In the genomic region with DNA sequence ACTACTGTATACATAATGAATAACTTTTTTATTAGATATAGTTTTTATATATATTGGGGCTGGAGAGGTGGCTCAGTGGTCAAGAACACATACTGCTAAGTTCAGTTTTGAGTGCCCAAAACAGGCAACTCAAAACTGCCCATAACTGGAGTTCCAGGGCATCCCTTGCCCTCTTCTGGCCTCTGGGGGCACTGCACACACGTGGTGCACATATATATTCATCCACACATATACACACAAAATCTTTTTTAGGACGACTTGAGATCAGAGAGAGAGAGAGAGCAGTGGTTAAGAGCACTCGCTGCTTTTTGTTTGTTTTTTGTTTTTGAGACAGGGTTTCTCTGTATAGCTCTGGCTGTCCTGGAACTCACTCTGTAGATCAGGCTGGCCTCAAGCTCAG, we compare ENCODE assay signal across 34 mouse cellular contexts. TPM values are rescaled to one million over a fixed set of nuclear protein-coding genes. Genes with fewer than 3 reads are reported as not detected.
DNase-seq lines count a peak whose midpoint lies in the region; ATAC-seq and TF ChIP-seq lines count a peak whose summit lies in the region.
"Had no signal": no experiment of that assay in that cellular context is flagged by ENCODE, and none has a peak within 500 bp of the region (broad histone marks: within the 10 kb centered on the region; RNA-seq: fewer than 3 reads in every experiment).

No protein-coding gene starts in this region.

- intact Hi-C loops in gastrocnemius, adult 2 months (cut with DNase I) = no loop called here

- 78% methylated on average over 3 of the region's 3 CpGs for WGBS in liver, embryonic 14.5 days (ENCODE audit: insufficient replicate concordance)

- H3K4me3 ChIP-seq in gastrocnemius, adult 2 months = no peak overlapping the region
- no peak overlapping the region for H3K4me3 ChIP-seq in liver, embryonic 14.5 days (ENCODE audit: insufficient read depth in 1 of 2, low read depth in 2 of 2, low read length in 2 of 2)
- H3K4me3 ChIP-seq in E14TG2a.4 (replicated peaks; ENCODE audit: low read length) (no peak overlapping the region), MEL (ENCODE audit: control insufficient read depth in 1 of 2, insufficient read depth in 1 of 2, low read depth in 2 of 2, low read length in 2 of 2) (no peak overlapping the region)
- H3K4me3 ChIP-seq: embryonic facial prominence, embryonic 12.5 days; forebrain, embryonic 15.5 days; left cerebral cortex, adult 2 months; limb, embryonic 12.5 days; liver, embryonic 12.5 days; megakaryocyte, embryonic 14.5 days; neural tube, embryonic 15.5 days had no signal

- no peaks in the 10 kb centered on the region for H3K9me3 ChIP-seq in liver, embryonic 14.5 days (ENCODE audit: control insufficient read depth, low read length)
- H3K9me3 ChIP-seq in E14TG2a.4 (ENCODE audit: low read length) = no peaks in the 10 kb centered on the region
- H3K9me3 ChIP-seq in MEL (replicated peaks; ENCODE audit: insufficient read depth, low read length) = no peaks in the 10 kb centered on the region
- H3K9me3 ChIP-seq: embryonic facial prominence, embryonic 12.5 days; forebrain, embryonic 15.5 days; liver, embryonic 12.5 days; megakaryocyte, embryonic 14.5 days; neural tube, embryonic 15.5 days had no signal

- TF ChIP-seq CTCF in gastrocnemius, adult 2 months (IDR thresholded peaks at IDR 0.05) = peak; percentile 12; the same call in 1 of the 2 replicates
- TF ChIP-seq CTCF in liver, embryonic 14.5 days (IDR thresholded peaks at IDR 0.05; ENCODE audit: low read depth) = peak; percentile 30
- peak; percentile 57 for TF ChIP-seq CTCF in E14TG2a.4 (conservative IDR thresholded peaks at IDR 0.05; ENCODE audit: low read length)
- peak; percentile 21 to 41 (median 26); a peak in 5 of 6 replicates for TF ChIP-seq CTCF in MEL (IDR thresholded peaks at IDR 0.05 in 2 of 3, conservative IDR thresholded peaks at IDR 0.05 in 1 of 3; ENCODE audit: control insufficient read depth in 1 of 3, insufficient read depth in 1 of 3, low read depth in 2 of 3, low read length in 3 of 3, poor library complexity in 1 of 3, severe bottlenecking in 1 of 3)

- ATAC-seq in liver, embryonic 14.5 days (ENCODE audit: insufficient read depth) = no peak
- ATAC-seq: activated CD4-positive, CD25-positive, alpha-beta regulatory T cell, adult 4 months; forebrain, embryonic 15.5 days; hindbrain, embryonic 16.5 days; liver, embryonic 12.5 days had no signal

- no peak for TF ChIP-seq EP300 in liver, embryonic 14.5 days (IDR thresholded peaks at IDR 0.05; ENCODE audit: low read depth)
- TF ChIP-seq EP300 in MEL (IDR thresholded peaks at IDR 0.05; ENCODE audit: low read depth in 1 of 2, low read length in 2 of 2) = no peak

- no peak overlapping the region for H3K4me2 ChIP-seq in liver, embryonic 14.5 days (ENCODE audit: low read depth)
- H3K4me2 ChIP-seq: embryonic facial prominence, embryonic 12.5 days; forebrain, embryonic 15.5 days; limb, embryonic 12.5 days; liver, embryonic 12.5 days; lung, embryonic 14.5 days; neural tube, embryonic 15.5 days had no signal

- no peak overlapping the region for H3K9ac ChIP-seq in liver, embryonic 14.5 days (replicated peaks)
- H3K9ac ChIP-seq in MEL (ENCODE audit: control insufficient read depth, low read depth, low read length, poor library complexity, severe bottlenecking) = no peak overlapping the region
- H3K9ac ChIP-seq: embryonic facial prominence, embryonic 12.5 days; forebrain, embryonic 15.5 days; limb, embryonic 12.5 days; liver, embryonic 12.5 days; lung, embryonic 14.5 days; neural tube, embryonic 15.5 days had no signal

- no peak overlapping the region for H3K27ac ChIP-seq in gastrocnemius, adult 2 months
- no peak overlapping the region for H3K27ac ChIP-seq in liver, embryonic 14.5 days
- H3K27ac ChIP-seq in MEL (ENCODE audit: control insufficient read depth, low read depth, low read length) = no peak overlapping the region
- H3K27ac ChIP-seq: embryonic facial prominence, embryonic 12.5 days; forebrain, embryonic 15.5 days; left cerebral cortex, adult 2 months; limb, embryonic 12.5 days; liver, embryonic 12.5 days; neural tube, embryonic 15.5 days had no signal

- no peaks in the 10 kb centered on the region for H3K27me3 ChIP-seq in liver, embryonic 14.5 days (ENCODE audit: control insufficient read depth, insufficient read depth, low read length)
- H3K27me3 ChIP-seq in E14TG2a.4 (ENCODE audit: insufficient read depth, low read length) (no peaks in the 10 kb centered on the region), MEL (ENCODE audit: control insufficient read depth in 1 of 2, insufficient read depth in 2 of 2, low read length in 2 of 2) (no peaks in the 10 kb centered on the region)
- H3K27me3 ChIP-seq: embryonic facial prominence, embryonic 12.5 days; forebrain, embryonic 15.5 days; limb, embryonic 12.5 days; liver, embryonic 12.5 days; megakaryocyte, embryonic 14.5 days; neural tube, embryonic 15.5 days had no signal

- H3K4me1 ChIP-seq in liver, embryonic 14.5 days (replicated peaks; ENCODE audit: control insufficient read depth in 2 of 2, insufficient read depth in 2 of 2, low read length in 1 of 2) = peaks cover 9 to 19% of the 10 kb centered on the region in 2 experiments
- H3K4me1 ChIP-seq in E14TG2a.4 (replicated peaks; ENCODE audit: low read depth, low read length) (peaks cover 71% of the 10 kb centered on the region), MEL (ENCODE audit: control insufficient read depth in 1 of 2, insufficient read depth in 2 of 2, low read length in 2 of 2) (peaks cover 2 to 34% of the 10 kb centered on the region in 2 experiments; a peak in 3 of 4 replicates)

- H3K79me2 ChIP-seq in MEL (ENCODE audit: control insufficient read depth, insufficient read depth, low read length, poor library complexity) = no peaks in the 10 kb centered on the region

- no peaks in the 10 kb centered on the region for H3K36me3 ChIP-seq in liver, embryonic 14.5 days (replicated peaks; ENCODE audit: control insufficient read depth, insufficient read depth, low read depth)
- H3K36me3 ChIP-seq in E14TG2a.4 (ENCODE audit: insufficient read depth, low read length) = peaks cover 23% of the 10 kb centered on the region
- H3K36me3 ChIP-seq in MEL (ENCODE audit: control insufficient read depth in 1 of 2, insufficient read depth in 2 of 2, low read length in 2 of 2) = peaks cover 0 to 7% of the 10 kb centered on the region in 2 experiments; a peak in 2 of 4 replicates

- no peak for TF ChIP-seq POLR2A in MEL (IDR thresholded peaks at IDR 0.05; ENCODE audit: control insufficient read depth in 1 of 2, insufficient read depth in 1 of 2, low read depth in 1 of 2, low read length in 2 of 2, poor library complexity in 1 of 2)

- DNase-seq in gastrocnemius, adult 2 months = no peak
- no peak for DNase-seq in gastrocnemius, postnatal 25 days
- no peak for DNase-seq in liver, embryonic 14.5 days (ENCODE audit: low read depth in 3 of 3, low spot score in 3 of 3)
- DNase-seq in liver = no peak
- peak; percentile 24 for DNase-seq in MEL (ENCODE audit: low read depth, low spot score)
- no peak for DNase-seq in adrenal gland, adult 2 months
- no peak for DNase-seq in urinary bladder, postnatal 25 days (ENCODE audit: low spot score)
- DNase-seq: adrenal gland, adult 8-10 months; cerebellum, adult 11-12 months; cerebellum, adult 9-11 months; embryo, embryonic 11 days; kidney, adult 8-10 months; kidney, postnatal 10 days; lung, embryonic 14.5 days; lung, postnatal 4 days; midbrain, embryonic 14.5 days; right cerebral cortex, adult 18-20 months; right cerebral cortex, postnatal 4 days; thymus, adult 2 months; thymus, postnatal 36 days had no signal

- TF ChIP-seq RAD21 in MEL (IDR thresholded peaks at IDR 0.05; ENCODE audit: low read depth, low read length) = no peak

TF ChIP-seq in MEL, 35 proteins besides CTCF, POLR2A, EP300 and RAD21 (continues in another document):
- TF ChIP-seq ELF1 (IDR thresholded peaks at IDR 0.05; ENCODE audit: low read depth, low read length) = no peak

RNA-seq across cellular contexts. Expression of a gene that starts 15.5 kb away (rescaled TPM):
- not detected for total RNA-seq in gastrocnemius, adult 2 months (2021)
- not detected for total RNA-seq in gastrocnemius, postnatal 25 days (2021)
- polyA plus RNA-seq in liver, embryonic 14.5 days (2012; rRNA removed) = not detected in 2 replicates
- polyA plus RNA-seq in liver, embryonic 14.5 days (2014; fragmentation: Nextera tagmentation; extraction: Ambion mirVana) = not detected in 2 replicates
- total RNA-seq in MEL (2012; rRNA removed) = not detected in 2 replicates
- not detected for polyA plus RNA-seq in MEL (2012; ENCODE audit: insufficient read depth in 1 of 2, insufficient read length in 2 of 2, low read depth in 1 of 2, low replicate concordance in 2 of 2, missing spikeins in 1 of 2)
- not detected for total RNA-seq in adrenal gland, adult 2 months (2021)
- not detected in 2 replicates for polyA plus RNA-seq in adrenal gland, adult 2 months (2012; rRNA removed)
- total RNA-seq: adrenal gland, adult 8-10 months; gastrocnemius, adult 8-10 months; heart, postnatal 25 days; left cerebral cortex, adult 2 months had no signal
- polyA plus RNA-seq: embryonic facial prominence, embryonic 12.5 days; heart, embryonic 14.5 days; limb, embryonic 12.5 days; liver, embryonic 12.5 days; lung, embryonic 14.5 days; midbrain, embryonic 14.5 days; spleen, adult 2 months had no signal

RNA-seq across cellular contexts. Expression of a gene that starts 16.4 kb away (rescaled TPM):
- total RNA-seq in gastrocnemius, adult 2 months (2021) = 10 to 100 TPM; 32.1 to 38.7 TPM
- total RNA-seq in gastrocnemius, postnatal 25 days (2021) = 10 to 100 TPM; 31.5 to 36.3 TPM
- 7.4 and 9.2 TPM in 2 replicates for polyA plus RNA-seq in liver, embryonic 14.5 days (2012; rRNA removed)
- polyA plus RNA-seq in liver, embryonic 14.5 days (2014; fragmentation: Nextera tagmentation; extraction: Ambion mirVana) = 6.3 and 8.1 TPM in 2 replicates
- 4.5 and 4.7 TPM in 2 replicates for total RNA-seq in MEL (2012; rRNA removed)
- 10 to 100 TPM in 1 of 2 experiments, not detected in 1; 13.3 TPM for polyA plus RNA-seq in MEL (2012; ENCODE audit: insufficient read depth in 1 of 2, insufficient read length in 2 of 2, low read depth in 1 of 2, low replicate concordance in 2 of 2, missing spikeins in 1 of 2)
- 10 to 100 TPM in 1 of 2 experiments, 1 to 10 TPM in 1; 9.8 to 13.6 TPM for total RNA-seq in adrenal gland, adult 2 months (2021)
- polyA plus RNA-seq in adrenal gland, adult 2 months (2012; rRNA removed) = 56.8 and 67.8 TPM in 2 replicates

RNA-seq across cellular contexts. Expression of a gene that starts 36.9 kb away (rescaled TPM):
- 10 to 100 TPM; 19.2 to 23.2 TPM for total RNA-seq in gastrocnemius, adult 2 months (2021)
- 10 to 100 TPM; 14.1 to 15.3 TPM for total RNA-seq in gastrocnemius, postnatal 25 days (2021)
- 17.7 and 19.0 TPM in 2 replicates for polyA plus RNA-seq in liver, embryonic 14.5 days (2012; rRNA removed)
- 18.0 and 18.1 TPM in 2 replicates for polyA plus RNA-seq in liver, embryonic 14.5 days (2014; fragmentation: Nextera tagmentation; extraction: Ambion mirVana)
- total RNA-seq in MEL (2012; rRNA removed) = 4.3 and 6.8 TPM in 2 replicates
- 1 to 10 TPM in 1 of 2 experiments, not detected in 1; 5.6 TPM for polyA plus RNA-seq in MEL (2012; ENCODE audit: insufficient read depth in 1 of 2, insufficient read length in 2 of 2, low read depth in 1 of 2, low replicate concordance in 2 of 2, missing spikeins in 1 of 2)
- 10 to 100 TPM; 32.0 to 33.2 TPM for total RNA-seq in adrenal gland, adult 2 months (2021)
- polyA plus RNA-seq in adrenal gland, adult 2 months (2012; rRNA removed) = 19.0 and 32.8 TPM in 2 replicates

RNA-seq across cellular contexts. Expression of a gene that starts 41.7 kb away (rescaled TPM):
- 10 to 100 TPM; 11.5 to 13.3 TPM for total RNA-seq in gastrocnemius, adult 2 months (2021)
- total RNA-seq in gastrocnemius, postnatal 25 days (2021) = 10 to 100 TPM; 12.8 to 14.3 TPM
- 8.1 and 10.0 TPM in 2 replicates for polyA plus RNA-seq in liver, embryonic 14.5 days (2012; rRNA removed)
- polyA plus RNA-seq in liver, embryonic 14.5 days (2014; fragmentation: Nextera tagmentation; extraction: Ambion mirVana) = 11.7 and 12.3 TPM in 2 replicates
- total RNA-seq in MEL (2012; rRNA removed) = 24.8 and 29.2 TPM in 2 replicates
- polyA plus RNA-seq in MEL (2012; ENCODE audit: insufficient read depth in 1 of 2, insufficient read length in 2 of 2, low read depth in 1 of 2, low replicate concordance in 2 of 2, missing spikeins in 1 of 2) = 10 to 100 TPM in 1 of 2 experiments, not detected in 1; 48.9 TPM
- 10 to 100 TPM; 13.5 to 15.0 TPM for total RNA-seq in adrenal gland, adult 2 months (2021)
- 11.7 and 12.5 TPM in 2 replicates for polyA plus RNA-seq in adrenal gland, adult 2 months (2012; rRNA removed)
